Mouse (Mus musculus) forebrain, postnatal 0 days (tissue): ENCODE results near the gene Mpo. TPM values are rescaled to one million over a fixed set of nuclear protein-coding genes. Genes with fewer than 3 reads are reported as not detected.

Source experiments
- ATAC-seq: fragments of 200-750 bp; cut with Nextera tagmentation; 2 replicates; pipeline ENCODE4 v1.8.0; 2017; ENCODE audit warnings: mild to moderate bottlenecking, moderate library complexity
- DNase-seq: peaks from one replicate; pipeline ENCODE4 v3.0.0-alpha.2; 2015
- H3K27ac ChIP-seq: fragments of 300-500 bp; sonication (generic); 2 replicates; pipeline ENCODE4 v1.5.1; 2014; ENCODE audit warnings: low read depth, mild to moderate bottlenecking, antibody characterized with exemption, low read length, moderate library complexity, mixed read lengths
- H3K27me3 ChIP-seq: fragments of 300-500 bp; sonication (generic); 2 replicates; pipeline ENCODE4 v1.6.1; 2014; ENCODE audit warnings: mild to moderate bottlenecking, low read length, mixed read lengths; ENCODE audit not compliant: insufficient read depth
- H3K36me3 ChIP-seq: fragments of 300-500 bp; sonication (generic); 2 replicates; pipeline ENCODE4 v1.6.1; 2014; ENCODE audit warnings: mild to moderate bottlenecking, moderate library complexity; ENCODE audit not compliant: insufficient read depth
- H3K4me1 ChIP-seq: fragments of 300-500 bp; sonication (generic); 2 replicates; pipeline ENCODE4 v1.6.1; 2014; ENCODE audit warnings: antibody characterized with exemption; ENCODE audit not compliant: insufficient read depth
- H3K4me2 ChIP-seq: fragments of 300-500 bp; sonication (generic); 2 replicates; pipeline ENCODE4 v1.6.1; 2014; ENCODE audit warnings: low read depth, mild to moderate bottlenecking, moderate library complexity
- H3K4me3 ChIP-seq: fragments of 300-500 bp; sonication (generic); 2 replicates; pipeline ENCODE4 v1.5.1; 2014; ENCODE audit warnings: low read depth, low read length, mixed read lengths
- H3K9ac ChIP-seq: fragments of 300-500 bp; sonication (generic); 2 replicates; pipeline ENCODE4 v1.6.1; 2014; ENCODE audit warnings: mild to moderate bottlenecking
- H3K9me3 ChIP-seq: fragments of 300-500 bp; sonication (generic); 2 replicates; pipeline ENCODE4 v1.6.1; 2016; ENCODE audit warnings: low read length
- CTCF ChIP-seq: sonication (generic); IDR thresholded peaks from 2 replicates; pipeline ENCODE4 v1.5.1; 2016; ENCODE audit warnings: antibody characterized with exemption, control low read depth, low read depth
- WGBS: fragments of 180-500 bp; shearing (Covaris S2); extraction: QIAGEN DNeasy Blood & Tissue Kit; methylation state at CpG from one replicate; pipeline ENCODE4 v1.1.7; 2014; 5-methylcytosine and 5-hydroxymethylcytosine counted together
- polyA plus RNA-seq: library from polyadenylated mRNA; unstranded; fragments of >200 nt; fragmentation: Nextera tagmentation; extraction: Ambion mirVana; gene quantifications from 2 replicates; pipeline ENCODE4 v1.2.1, GENCODE M21; 2015
- total RNA-seq: library from RNA; depleted of rRNA; stranded (reverse); fragments of >200 nt; gene quantifications from 2 replicates; pipeline ENCODE4 v1.2.3, GENCODE M21; 2014

The Mpo gene
- total and polyA plus RNA-seq, 2 experiments from 2014 or later = 0.33 TPM; not detected in 1

DNA sequence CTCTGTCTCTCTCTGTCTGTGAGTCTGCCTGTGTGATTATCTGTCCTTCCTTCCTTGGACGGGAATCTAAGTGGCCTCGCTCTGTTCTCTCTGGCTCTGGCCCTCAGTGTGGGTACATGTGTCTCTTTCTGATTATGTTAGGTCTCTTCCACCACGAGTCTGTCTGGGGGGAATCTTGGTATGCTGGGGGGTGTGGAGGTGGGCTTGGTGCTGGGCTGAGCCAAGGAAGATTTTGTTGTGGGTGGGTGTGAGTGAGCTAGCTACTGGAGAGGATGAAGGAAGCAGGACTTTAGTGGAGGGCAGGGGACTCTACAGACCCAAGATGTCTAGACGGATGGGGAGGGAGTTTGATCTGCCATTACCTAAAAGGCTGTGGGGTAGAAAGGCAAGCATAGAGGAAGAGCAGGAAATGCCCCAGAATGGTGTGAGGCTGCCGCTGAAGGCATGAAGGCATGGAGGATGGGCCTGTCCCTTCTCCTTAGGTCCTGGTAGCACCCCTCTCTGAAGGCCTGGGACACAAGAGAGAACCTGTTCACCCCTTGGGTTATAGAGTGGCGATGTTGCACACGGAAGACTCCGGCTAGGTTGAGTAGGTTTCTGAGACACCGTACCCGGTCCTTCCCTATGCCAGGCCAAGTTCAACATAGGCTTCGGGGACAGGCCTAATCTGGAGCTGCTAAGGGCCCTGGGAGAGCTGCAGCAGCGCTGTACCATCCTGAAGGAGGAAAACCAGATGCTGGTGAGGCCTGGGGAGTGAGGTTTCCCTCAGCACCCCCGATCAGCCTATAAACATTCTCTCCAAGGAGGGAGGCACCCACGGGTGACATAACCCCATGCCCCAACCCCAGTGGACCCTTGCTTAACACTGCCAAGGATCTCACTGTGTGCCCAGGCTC lies 31.3 kb upstream of the Mpo start:
- H3K36me3 ChIP-seq = peaks cover 1% of the 10 kb centered on the region; the same call in 1 of the 2 replicates
- WGBS = 68% methylated on average over 14 of the region's 14 CpGs
- H3K27ac ChIP-seq = peak overlapping the region; percentile 23; the same call in 1 of the 2 replicates
- H3K9ac ChIP-seq = peak overlapping the region; percentile 82
- H3K27me3 ChIP-seq = no peaks in the 10 kb centered on the region
- ATAC-seq (no peak), DNase-seq (no peak)
- H3K4me2 ChIP-seq = peak overlapping the region; percentile 95
- peak overlapping the region; percentile 66 for H3K4me3 ChIP-seq
- H3K9me3 ChIP-seq = no peaks in the 10 kb centered on the region
- H3K4me1 ChIP-seq = peaks cover 38% of the 10 kb centered on the region
- no peak for TF ChIP-seq CTCF

DNA sequence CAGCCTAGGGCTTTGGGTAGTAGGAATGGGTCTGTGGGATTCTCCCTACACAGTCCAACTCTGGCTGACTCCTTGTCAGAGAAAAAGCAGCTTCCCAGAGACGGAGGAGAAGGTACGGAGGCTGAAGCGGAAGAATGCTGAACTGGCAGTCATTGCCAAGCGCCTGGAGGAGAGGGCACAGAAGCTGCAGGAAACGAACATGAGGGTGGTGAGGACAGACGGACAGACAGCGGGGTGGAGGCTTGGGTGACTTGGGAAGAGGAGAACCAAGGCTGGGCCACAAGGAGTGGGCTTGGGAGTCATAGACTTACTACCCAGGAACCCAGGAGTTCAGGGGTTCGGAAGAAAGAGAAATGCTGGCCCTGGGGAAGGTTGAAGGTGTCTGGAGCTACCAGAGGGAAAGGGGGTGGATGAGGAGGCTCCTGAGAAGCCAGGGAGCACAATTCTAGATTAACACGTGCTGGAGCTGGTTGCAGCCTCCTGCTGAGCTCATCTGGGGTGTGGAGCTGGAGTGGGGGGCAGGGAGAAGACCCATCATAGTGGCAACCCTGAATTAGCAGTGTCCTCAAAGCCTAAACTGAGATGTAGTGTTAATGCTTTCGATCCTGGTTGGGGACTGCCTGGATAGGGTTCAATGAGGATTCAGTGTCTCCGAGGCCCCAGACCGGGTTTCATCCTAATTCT lies 30.5 kb upstream of the Mpo start:
- no peaks in the 10 kb centered on the region for H3K9me3 ChIP-seq
- peak overlapping the region; percentile 66 for H3K4me3 ChIP-seq
- peaks cover 38% of the 10 kb centered on the region for H3K4me1 ChIP-seq
- ATAC-seq = no peak
- H3K27me3 ChIP-seq = no peaks in the 10 kb centered on the region
- H3K9ac ChIP-seq = peak overlapping the region; percentile 82
- H3K4me2 ChIP-seq = peak overlapping the region; percentile 95
- H3K36me3 ChIP-seq = peaks cover 9% of the 10 kb centered on the region
- 35% methylated on average over 12 of the region's 12 CpGs for WGBS
- no peak for TF ChIP-seq CTCF
- no peak for DNase-seq
- H3K27ac ChIP-seq = peak overlapping the region; percentile 69

DNA sequence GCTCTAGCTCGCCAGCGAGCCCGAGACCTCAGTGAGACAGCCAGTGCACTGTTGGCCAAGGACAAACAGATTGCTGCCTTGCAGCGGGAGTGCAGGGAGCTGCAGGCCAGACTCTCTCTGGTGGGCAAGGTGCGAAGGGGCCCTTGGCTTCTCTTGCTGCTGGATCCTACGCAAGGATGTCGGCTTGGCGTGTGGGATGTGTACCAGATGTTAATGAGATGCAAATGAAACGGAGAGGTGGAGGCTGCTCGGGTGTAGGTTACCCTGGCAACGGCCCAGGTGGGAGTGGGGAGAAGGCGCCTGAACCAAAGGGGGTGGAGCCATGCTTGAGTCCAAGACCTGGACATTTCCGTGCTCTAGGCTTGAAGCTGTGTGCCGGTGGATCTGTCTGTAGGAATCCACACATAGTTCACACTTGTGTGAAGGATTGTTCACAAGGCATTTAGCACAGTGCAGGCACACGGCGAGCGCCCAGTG lies 29.8 kb upstream of the Mpo start:
- no peak for TF ChIP-seq CTCF
- Histone ChIP-seq H3K27ac (peak overlapping the region; percentile 69), H3K4me1 (peaks cover 38% of the 10 kb centered on the region), H3K4me2 (peak overlapping the region; percentile 95), H3K36me3 (peaks cover 16% of the 10 kb centered on the region), H3K27me3 (no peaks in the 10 kb centered on the region), H3K9me3 (no peaks in the 10 kb centered on the region), H3K9ac (peak overlapping the region; percentile 82), H3K4me3 (peak overlapping the region; percentile 66)
- WGBS = 2% methylated on average over 17 of the region's 17 CpGs
- ATAC-seq (peak; percentile 21), DNase-seq (peak; percentile 68)

DNA sequence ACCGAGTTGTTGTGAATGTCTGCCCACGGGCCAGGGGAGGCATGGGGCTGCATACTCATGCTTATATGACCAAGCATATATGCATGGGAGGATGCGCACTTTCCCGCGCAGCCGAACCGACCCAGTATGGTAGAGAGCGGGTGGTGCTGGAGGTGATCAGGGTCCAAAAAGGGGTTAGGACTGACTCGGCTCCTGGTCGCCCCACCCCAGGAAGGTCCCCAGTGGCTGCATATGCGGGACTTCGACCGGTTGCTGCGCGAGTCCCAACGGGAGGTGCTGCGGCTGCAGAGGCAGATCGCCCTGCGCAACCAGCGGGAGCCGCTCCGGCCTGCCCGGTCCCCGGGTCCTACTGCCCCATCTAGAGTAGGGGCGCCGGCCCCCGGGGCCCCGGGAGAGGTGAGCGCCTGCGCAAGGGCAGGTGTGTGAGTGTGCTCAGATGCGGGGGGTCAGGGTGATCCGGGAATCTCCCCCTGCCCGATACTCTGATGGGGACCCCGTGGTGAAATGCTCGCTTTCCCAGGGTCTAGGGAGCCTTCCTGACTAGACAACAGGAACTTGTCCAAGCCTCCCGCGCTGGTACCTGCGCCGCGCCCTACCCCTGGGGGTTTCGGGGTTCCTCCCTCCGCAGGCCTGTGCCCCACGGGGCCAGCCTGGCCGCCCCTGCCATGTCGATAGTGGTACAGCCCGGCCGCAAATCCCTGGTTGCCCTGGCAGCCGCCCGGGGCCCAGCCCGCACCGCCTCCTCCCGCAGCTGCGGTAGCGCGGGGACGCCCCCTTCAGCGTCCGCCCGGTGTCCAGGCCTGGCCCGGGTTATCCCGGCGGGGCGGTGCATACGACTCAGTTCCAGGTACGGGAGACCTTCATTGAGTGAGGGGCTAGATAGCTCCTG lies 29.1 kb upstream of the Mpo start:
- Histone ChIP-seq H3K4me1 (peaks cover 38% of the 10 kb centered on the region), H3K27me3 (no peaks in the 10 kb centered on the region), H3K9me3 (no peaks in the 10 kb centered on the region), H3K4me2 (peak overlapping the region; percentile 95), H3K4me3 (peak overlapping the region; percentile 66), H3K27ac (0 out of 2 replicates have a peak overlapping the region, but pooled peaks have one; percentile 57), H3K36me3 (peaks cover 20% of the 10 kb centered on the region), H3K9ac (peak overlapping the region; percentile 82)
- no peak for TF ChIP-seq CTCF
- peak; percentile 38 for ATAC-seq
- WGBS = 3% methylated on average over 65 of the region's 65 CpGs
- DNase-seq = peak; percentile 67

DNA sequence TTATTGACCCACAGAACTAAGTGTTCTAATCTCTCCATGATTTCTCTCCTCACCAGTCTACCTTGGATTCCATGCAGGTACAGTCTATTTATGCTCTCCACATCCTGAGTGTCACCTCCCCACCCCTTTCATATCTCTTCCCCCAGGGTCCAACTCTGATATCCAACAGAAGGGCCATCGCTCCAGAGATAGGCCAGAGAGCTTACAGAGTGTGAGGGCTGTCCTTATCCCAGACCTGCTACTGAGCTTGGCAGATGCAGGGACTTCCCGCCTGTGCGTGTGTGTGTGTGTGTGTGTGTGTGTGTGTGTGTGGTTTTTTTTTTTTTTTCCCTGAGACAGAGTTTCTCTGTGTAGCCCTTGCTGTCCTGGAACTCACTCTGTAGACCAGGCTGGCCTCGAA lies 24.6 kb upstream of the Mpo start:
- DNase-seq (no peak), ATAC-seq (no peak)
- no peak overlapping the region for H3K4me2 ChIP-seq
- H3K36me3 ChIP-seq = peaks cover 63% of the 10 kb centered on the region
- H3K4me1 ChIP-seq = 0 out of 2 replicates have a peak, but pooled peaks cover 5% of the 10 kb centered on the region
- H3K27ac ChIP-seq = no peak overlapping the region
- TF ChIP-seq CTCF = no peak
- no peak overlapping the region for H3K9ac ChIP-seq
- no peaks in the 10 kb centered on the region for H3K27me3 ChIP-seq
- H3K4me3 ChIP-seq = no peak overlapping the region
- H3K9me3 ChIP-seq = no peaks in the 10 kb centered on the region
- 93% methylated on average over 4 of the region's 4 CpGs for WGBS

DNA sequence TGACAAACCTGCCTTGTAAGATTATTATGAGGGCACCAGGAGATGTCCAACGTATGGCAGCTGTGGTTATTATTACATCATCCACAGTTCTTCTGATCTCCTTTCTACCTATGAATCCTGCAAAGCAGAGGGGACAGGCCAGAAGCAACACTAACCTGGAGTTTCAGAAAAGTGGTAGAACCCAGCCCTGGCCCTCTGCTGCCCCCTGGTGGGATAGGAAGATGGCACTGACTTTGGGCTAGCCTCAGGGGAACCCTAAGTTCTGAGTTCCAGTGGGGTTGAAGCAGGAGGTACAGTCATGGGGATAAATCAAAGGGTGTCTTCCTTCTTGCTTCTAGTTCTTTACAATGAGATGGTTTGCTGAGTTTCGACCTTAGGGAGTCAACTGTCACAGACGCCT lies 22.4 kb upstream of the Mpo start:
- ATAC-seq (0 out of 2 replicates have a peak, but pooled peaks have one; percentile 29), DNase-seq (peak; percentile 66)
- H3K4me2 ChIP-seq = no peak overlapping the region
- H3K4me1 ChIP-seq = no peaks in the 10 kb centered on the region
- H3K9ac ChIP-seq = no peak overlapping the region
- H3K27ac ChIP-seq = no peak overlapping the region
- no peak overlapping the region for H3K4me3 ChIP-seq
- peak; percentile 83 for TF ChIP-seq CTCF
- no peaks in the 10 kb centered on the region for H3K27me3 ChIP-seq
- H3K36me3 ChIP-seq = peaks cover 84% of the 10 kb centered on the region
- 72% methylated on average over 3 of the region's 3 CpGs for WGBS
- H3K9me3 ChIP-seq = no peaks in the 10 kb centered on the region
